Mouse (Mus musculus): ENCODE results near the gene Slc7a4.
A peak's percentile ranks its signal among the peaks of the same experiment; 100 is the strongest.
"Not testable (repeated sequence)": the region's sequence is repeated elsewhere in the genome, so short reads cannot be mapped to it uniquely, and the experiment has no call there.

The Slc7a4 gene

DNA sequence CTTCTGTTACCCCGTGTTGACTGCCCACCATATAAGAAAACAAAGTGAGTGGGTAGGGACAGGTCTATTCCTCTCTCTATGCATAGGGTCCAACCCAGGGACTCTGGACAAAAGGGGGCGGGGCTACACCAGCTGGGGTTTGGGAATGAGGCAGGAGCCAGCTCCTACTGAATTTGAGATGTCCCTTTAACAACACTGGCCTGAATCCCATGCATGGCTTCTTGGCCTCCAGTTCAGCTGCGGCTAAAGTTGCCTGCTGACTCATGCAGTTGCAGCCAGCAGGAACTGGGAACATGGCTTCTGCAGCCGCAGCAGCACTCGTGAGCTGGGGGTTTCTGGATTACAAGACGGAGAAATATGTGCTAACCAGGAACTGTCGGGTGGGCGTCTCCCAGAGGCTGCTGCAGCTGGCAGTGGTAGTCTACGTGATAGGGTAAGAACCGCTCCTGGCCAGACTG is 21.2 kb downstream of the Slc7a4 start, which contains the start of gene P2rx6:
P2rx6 (plus strand) TSS at position 135 of the 458 bp plus-strand sequence.
- DNase-seq (ENCODE audit: low spot score in 2 of 2): no peak

DNA sequence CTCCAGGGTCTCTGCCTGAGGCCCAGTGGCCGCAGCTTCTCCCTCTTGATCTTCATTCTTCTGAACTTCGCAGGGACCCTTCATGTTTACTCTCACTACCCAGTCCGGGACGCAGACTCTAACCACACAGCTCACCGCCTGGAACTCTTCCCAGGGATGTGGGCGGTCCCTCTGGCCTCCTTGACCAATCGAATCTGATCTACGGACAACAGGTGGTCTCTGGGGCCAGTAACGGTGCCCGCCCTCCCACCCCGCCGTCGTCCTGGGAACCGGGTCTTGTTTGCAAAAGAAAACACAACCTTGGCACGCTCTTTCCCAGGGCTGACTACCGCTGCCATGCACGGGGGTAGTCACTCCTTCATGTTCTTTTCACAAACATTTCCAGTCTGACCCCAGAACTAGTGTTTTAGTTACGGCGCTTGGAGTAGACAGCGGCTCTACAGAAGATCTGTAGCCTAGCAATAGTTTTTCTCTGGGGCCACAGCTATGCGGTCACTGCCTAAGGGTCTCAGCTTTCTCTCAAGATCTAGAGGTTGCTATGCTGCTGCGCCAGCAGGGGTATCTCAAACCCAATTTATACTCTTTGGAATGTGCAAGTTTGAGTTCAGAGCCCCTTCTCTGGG is 21.8 kb downstream of the Slc7a4 start, which contains the start of gene Lrrc74b:
Lrrc74b (minus strand) TSS at position 120 of the 623 bp plus-strand sequence.
- no peak for DNase-seq (ENCODE audit: low spot score in 2 of 2)

DNA sequence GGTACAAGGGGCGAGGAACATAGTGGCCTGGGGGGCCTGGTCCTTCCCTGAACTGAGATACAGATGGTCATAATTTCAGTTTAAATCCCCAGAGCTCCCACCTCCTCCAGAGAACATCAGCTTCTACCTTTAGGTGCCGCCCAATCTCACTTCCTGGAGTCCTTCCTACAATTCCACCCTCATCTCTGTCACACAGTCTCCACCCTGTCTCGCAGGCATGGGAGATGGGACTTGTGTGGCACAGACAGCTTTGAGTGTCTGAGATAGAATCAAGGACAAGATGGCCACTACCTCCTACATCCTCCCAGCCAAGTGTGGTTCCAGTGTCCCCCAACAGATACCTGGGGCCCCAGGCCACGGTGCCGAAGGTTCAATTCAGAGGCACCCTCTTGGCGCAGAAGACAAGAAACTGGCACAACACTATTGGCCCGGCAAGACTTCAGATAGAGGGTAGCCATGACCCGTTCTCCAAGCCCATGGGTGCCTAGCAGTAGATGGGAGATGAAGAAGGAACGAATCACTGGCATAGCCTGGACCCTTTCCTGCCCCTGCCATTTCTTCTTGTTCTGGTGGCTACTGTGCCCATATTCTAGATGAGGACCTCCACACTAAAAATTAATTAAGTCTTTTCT is 23.5 kb downstream of the Slc7a4 start:
- DNase-seq (ENCODE audit: low spot score in 2 of 2): no peak

DNA sequence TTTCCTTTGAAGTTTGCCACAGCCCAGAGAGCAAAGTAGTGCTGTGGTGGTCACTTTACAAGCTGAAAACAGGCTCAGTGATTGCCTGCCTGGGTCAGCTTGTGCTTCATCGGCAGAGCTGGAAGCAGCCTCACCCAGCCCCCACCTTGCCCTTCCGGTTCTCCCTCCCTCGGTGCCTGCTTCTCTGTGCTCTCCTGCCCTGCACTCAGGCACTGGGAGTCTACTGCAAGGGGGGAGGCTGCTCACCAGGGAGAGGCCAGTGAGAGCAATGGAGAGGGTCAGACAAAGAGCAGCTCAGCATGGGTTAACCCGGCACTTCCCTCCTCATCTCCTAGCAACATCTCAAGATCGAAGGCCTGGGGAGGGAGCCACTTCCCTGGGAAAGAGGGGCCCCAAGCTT is 24.2 kb downstream of the Slc7a4 start:
- DNase-seq (ENCODE audit: low spot score in 2 of 2): no peak

DNA sequence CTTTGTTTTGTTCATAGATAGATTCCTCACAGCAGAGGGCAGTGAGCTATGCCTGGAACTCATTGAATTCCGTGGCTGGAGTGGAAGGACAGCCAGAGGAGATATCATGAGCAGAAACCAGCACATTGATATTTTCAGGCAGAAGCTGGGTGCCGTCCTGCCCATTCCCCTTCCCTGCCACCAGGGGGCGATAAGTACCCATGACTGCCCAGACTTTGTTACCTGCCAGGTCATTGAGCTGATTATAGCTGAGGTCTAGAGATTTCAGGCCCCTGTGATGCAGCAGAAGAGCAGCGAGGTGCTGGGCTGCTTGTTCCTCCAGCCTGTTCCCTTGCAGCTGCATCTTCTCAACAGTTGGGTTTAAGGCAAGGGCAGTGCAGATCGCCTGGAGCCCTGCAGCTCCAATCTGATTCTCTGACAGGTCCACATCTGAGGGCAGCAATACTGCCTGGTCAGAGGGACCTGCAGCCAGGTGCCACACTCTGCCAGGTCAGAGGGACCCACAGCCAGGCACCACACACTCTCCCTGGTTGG is 25.0 kb downstream of the Slc7a4 start:
- DNase-seq (ENCODE audit: low spot score in 2 of 2): peak; percentile 62 to 77

DNA sequence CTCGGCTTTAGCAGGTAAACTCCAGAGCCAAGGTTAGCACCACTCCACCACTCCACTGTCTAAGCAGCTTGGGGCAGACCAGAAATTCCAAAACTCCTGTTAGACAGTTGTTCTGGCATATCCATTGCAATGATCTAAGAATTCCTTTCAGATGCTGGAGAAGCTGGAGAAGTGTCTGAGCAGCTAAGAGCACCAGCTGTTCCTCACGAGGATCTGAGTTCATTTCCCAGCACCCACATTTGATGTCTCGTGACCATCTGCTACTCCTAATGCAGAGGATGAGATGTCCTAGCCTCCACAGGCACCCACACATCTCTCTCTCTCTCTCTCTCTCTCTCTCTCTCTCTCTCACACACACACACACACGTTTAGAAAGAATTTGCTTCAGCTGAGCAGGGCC is 26.1 kb downstream of the Slc7a4 start:
- no peak for DNase-seq (ENCODE audit: low spot score in 2 of 2)

DNA sequence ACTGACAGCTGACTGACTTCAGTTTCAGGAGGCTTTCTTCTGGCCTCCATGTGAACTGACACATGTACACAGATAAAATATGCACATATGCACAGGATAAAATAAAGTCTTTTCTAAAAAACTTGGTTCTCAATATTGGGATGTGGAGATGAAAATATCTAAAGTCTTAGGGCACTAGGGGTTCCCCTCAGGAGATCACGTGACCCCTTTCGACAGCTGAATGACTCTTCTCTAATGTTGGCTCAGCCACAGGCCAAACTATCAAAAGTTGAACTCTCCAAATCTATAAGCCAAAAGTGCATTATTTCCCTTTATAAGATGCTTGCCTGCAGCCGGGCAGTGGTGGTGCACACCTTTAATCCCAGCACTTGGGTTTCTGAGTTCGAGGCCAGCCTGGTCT is 26.8 kb downstream of the Slc7a4 start:
- DNase-seq (ENCODE audit: low spot score in 2 of 2): no peak

DNA sequence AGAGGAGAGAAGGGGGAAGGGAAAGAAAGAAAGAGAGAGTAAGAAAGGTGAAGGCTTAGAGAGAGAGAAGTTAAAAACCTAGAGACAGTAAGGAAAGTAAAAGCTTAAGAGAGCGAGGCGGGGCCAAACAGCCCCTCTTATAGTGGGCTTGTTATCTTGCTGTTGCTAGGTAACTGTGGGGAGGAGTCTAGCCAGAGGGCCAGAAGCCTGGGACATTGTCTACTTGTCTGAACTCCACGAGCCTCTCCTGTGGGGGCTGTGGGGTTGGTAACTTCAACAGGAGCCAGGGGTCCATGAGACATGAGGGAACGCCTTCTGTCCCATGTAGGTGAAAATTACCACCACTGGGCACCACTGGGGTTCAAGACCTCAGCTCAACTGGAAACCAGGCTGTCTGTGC is 28.3 kb downstream of the Slc7a4 start:
- not testable (repeated sequence) for DNase-seq (ENCODE audit: low spot score in 2 of 2)

DNA sequence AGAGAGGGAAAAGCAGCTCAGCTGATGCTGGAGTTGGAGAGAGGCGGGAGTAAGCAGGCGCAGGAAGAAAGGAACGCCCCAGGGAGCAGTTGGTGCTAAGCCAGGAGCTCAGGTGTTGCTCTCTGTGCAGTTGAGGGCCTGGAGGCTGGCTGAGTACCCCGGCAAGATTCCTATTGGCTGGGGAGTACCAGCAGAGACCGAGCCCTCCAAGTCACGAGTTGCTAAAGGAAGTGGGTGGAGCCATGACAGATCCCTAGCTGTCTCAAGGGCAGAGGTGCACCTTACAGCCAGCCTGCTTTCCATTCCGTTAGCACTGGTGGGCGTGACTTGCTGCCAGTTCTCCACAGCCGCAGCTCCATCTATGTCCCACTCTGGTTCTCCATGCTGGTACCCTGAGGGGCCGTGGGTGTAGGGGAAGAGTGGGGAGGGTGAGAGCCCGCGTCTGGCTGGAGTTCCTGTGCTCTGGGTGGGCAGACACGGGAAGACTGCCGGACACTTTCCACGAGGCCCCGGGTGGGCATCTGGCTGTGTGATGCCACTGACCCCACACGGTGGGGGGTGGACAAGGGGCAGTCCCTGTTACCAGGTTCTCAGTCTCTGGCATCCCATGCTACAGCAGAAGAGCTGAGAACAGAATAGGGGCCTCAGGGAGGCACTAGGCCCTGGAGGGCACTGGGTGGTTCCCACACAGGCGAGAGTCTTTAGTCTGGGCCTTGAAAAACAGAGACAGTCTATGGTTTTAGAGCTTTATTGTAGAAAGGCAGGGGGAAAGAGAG is 28.9 kb downstream of the Slc7a4 start:
- DNase-seq (ENCODE audit: low spot score in 2 of 2): peak in 1 of 2 experiments; percentile 52

DNA sequence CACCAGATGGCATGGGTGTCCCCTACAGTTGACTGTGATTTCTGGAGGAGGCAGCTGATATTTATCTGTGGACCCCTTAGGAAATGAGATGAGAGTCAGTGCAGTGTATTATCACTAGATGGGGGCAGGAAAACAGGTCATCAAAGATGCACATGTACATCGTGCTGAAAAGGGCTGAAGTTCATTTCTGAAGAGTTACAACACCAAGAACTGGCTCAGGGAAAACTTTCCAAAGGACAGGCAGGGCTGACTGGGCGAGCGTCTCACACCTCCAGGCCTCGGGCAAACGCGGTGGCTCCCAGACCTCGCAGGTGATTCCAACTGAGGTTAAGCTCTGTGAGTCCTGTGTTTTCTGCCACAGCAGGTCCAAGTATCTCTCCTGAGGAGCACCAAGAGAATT is 30.2 kb downstream of the Slc7a4 start:
- peak in 1 of 2 experiments; percentile 9 for DNase-seq (ENCODE audit: low spot score in 2 of 2)

DNA sequence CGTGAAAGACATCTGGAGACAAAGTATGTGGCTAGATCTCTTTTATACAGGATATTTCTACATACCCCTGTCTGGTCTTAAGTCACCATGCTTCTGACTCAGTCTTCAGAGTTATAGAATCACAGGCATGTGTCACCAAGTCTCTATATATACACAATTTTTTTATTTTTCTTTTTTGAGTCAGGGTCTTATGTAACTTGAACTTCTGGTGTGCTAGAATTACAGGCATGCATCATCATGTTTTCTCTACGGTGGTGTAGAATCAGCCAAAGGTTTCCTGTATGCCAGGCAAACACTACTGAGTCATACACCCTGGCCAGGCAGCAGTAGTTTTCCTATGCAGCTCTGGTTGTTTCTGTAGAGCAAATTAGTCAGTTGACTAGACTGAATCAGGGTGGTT is 40.4 kb downstream of the Slc7a4 start:
- DNase-seq (ENCODE audit: low spot score in 2 of 2): no peak

DNA sequence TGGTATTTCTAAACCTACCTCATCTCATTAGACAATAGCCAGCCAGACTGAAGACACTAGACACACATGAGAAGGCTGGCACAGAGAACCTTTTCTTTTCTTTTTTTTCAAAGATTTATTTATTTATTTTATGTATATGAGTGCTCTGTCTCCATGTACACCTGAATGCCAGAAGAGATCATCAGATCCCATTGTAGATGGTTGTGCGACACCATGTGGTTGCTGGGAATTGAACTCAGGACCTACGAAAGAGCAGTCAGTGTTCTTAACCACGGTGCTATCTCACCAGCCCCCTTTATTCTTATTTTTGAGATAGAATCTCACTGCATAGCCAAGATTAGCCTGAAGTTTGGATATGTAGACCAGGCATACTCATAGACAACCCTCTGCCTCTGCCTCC is 46.4 kb downstream of the Slc7a4 start:
- no peak for DNase-seq (ENCODE audit: low spot score in 2 of 2)

DNA sequence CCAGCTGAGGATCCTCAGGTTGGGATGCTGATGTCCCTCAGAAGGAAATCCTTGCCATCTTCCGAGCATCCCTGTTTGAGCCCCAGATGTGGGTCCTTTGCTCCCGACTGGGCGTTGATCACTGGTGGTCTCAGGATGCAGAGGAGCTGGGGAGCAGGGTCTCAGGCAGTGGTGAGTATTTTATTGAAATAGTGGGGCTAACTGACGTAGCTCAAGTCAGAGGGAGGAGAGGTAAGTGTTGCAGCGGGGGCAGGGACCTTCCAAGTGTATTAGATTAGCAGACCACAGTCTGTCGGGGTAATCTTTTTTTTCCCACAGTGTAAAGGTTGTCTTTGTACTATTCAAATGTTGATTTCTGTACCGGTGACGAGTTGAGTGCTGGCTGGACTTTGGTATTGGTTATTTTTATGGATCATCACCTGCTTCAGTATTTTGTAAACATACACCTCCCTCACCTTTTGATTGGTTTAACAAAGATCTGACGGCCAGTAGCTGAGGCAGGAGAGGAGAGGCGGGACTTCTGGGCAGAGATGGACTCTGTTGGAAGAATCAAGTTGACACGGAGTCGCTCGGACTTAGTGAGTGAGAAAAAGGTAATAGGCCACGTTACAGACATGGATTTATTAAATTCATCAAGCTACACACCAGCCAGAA is 50.2 kb downstream of the Slc7a4 start:
- no peak for DNase-seq (ENCODE audit: low spot score in 2 of 2)

DNA sequence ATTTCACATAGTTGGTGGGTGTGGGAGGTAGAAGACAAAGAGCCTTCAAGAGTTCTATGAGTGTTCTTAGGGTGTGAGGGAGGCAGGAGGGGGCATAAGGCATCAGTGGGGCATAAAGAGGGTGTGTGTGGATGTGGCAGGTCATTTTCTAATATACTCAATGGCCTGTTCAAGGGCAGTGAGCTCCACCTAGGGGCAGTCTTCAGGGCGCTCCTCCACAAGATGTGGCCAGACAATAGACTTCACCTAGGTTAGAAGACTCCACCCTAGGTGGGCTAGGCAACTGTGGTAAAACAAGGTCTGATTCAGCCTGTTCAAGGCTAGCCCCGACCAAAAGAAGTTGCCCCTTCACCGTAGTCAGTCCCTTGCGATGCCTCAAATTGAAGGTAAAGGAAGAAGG is 50.7 kb downstream of the Slc7a4 start:
- peak in 1 of 2 experiments; percentile 51 for DNase-seq (ENCODE audit: low spot score in 2 of 2)

DNA sequence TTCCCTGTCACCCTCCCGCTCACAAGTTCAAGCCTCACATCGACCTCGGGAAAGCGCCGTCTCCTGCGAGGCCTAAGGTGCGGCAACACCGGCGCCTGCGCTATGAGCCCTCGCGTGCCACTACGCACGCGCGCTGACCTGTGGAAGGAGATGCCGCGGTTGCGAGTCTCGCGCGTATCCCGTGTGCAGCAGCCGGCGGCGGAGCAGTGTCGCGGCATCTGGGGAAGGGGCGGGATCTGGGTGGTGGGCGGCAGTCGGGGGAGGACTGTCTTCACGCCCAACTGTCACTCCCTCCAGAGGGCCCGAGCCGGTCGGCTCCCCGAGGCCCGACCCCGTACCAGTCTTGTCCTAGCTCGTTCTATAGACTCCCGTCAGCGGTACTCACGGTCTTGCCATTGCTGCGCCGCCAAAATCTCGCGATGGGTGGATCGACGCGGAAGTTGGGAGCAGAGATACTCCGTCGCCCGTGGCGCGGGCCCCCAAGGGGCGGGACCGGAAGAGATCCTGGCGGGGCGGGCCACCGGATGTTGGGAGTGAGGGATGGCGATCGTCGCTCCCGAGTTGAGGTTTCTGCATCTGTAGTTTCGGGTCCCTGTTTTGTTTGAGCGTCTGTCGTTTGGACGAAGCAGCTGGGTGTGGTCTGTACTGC is 52.2 kb downstream of the Slc7a4 start, which contains the start of gene Thap7:
Thap7 (minus strand) TSS at position 497 of the 649 bp plus-strand sequence.
- peak; percentile 94 to 98 for DNase-seq (ENCODE audit: low spot score in 2 of 2)

DNA sequence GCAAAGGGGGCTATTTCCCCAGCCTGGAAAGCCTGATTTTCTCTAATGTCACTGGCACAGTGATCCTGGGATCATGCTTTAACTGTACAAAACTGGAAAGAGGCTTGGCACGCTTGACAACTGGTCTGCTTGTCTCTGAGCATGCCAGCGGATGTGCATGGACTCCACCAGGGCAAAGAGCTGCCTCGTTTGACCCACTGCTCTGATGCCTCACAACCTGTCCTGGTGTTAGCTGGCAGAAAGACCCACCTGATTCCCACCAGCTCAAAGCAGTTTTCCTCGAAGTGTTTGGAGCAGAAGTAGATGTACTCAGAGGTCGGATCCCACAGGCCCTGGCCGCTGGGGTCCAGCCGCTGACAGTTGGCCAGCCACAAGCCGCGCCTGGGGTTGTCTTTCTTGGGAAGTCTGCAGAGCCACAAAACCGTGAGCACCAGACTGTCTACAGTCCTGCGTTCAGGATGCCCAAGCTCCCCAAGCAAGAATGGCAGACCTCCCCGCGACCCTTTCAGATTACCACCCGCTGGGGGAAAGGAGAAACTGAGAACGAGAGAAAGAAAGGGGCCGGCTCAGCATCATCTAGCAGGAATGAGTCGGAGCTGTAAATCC is 52.9 kb downstream of the Slc7a4 start:
- DNase-seq (ENCODE audit: low spot score in 2 of 2): no peak

DNA sequence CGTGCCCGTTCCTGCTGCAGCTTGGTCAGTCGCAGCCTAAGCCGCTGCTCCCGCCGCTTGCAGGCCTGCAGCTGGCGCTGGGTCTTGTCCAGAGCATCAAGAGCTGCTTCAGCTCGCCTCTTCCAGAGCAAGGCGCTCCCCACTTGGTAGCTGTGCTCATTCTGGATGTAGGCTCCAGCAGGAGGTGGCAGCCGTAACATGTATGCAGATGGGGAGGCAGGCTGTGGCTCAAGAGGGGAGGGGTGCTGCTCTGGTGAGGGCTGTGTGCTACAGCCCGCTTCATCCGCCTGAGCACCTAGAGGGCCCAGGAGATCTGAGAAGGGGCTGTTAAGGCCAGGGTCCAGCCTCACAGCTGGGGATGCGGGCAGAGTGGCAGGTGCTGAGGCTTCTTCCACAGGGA is 54.7 kb downstream of the Slc7a4 start:
- no peak for DNase-seq (ENCODE audit: low spot score in 2 of 2)

DNA sequence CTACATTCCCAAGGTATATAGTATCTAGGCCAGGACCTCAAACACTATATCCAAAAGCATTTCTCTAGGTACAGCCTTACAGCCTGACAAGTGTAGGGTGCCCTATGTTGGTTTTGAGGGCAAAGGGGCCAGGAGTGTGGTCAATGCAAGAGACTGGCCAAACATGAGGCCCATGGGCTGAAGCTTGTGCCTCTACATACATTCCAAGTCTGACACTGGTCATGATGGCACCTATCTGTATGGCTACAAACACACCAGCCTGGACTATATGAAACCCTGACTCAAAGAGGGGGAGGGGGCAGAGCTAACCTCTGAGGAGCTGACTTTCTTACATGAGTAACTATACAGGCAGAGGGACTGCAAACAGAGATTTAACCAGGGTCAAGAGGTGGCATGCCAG is 55.4 kb downstream of the Slc7a4 start:
- no peak for DNase-seq (ENCODE audit: low spot score in 2 of 2)

DNA sequence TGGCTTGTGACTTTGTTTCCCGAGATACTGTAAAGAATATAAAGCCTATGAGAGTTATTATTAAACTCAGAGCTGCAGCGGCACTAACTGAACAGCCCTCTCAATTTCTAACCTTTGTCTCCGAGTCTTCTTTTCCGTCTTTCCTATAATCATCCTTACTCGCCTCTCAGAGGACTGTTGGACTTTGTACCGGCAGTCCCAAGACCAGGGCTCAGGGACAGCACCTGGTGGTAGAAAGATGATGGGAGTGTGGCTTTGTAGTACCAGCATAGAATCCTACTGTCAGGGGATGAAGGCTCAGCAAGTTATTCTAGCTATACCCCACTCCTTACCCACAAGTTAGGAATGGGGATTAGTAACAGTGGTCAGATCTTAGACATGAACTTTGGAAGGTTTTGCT is 56.8 kb downstream of the Slc7a4 start:
- no peak for DNase-seq (ENCODE audit: low spot score in 2 of 2)

DNA sequence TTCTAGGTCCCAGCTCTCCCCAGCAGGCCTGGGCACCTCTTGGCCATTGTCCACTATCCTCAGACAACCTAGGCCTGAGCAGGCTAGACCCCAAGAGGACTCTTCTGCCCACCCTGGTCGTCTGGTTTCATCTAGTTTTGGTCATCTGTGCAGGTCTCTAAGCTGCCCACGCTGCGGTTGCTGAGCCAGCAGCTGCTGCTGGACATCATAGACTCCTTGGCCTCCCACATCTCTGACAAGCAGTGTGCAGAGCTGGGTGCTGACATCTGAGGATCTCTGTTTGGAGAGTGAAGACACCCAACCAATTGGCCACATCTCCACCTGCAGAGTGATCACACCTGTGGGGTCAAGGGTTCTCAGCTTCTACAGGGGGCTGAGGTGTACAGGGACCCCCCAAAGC is 57.5 kb downstream of the Slc7a4 start:
- no peak for DNase-seq (ENCODE audit: low spot score in 2 of 2)

DNA sequence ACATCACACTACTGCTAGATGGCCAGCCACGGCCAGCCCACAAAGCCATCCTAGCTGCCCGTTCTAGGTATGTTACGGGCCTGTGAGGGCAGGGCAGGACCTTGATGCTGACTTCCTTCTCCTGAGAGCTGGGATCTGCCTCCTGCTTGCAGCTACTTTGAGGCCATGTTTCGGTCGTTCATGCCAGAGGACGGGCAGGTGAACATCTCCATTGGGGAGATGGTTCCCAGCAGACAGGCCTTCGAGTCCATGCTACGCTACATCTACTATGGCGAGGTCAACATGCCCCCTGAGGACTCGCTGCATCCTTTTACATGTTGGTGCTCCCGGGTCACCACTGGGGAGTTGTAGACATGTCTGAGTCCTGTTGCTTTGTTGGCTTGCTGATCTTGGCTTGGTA is 58.9 kb downstream of the Slc7a4 start:
- DNase-seq (ENCODE audit: low spot score in 2 of 2): no peak

Measured in spleen, postnatal 10 days (tissue).